Mouse (Mus musculus) midbrain, embryonic 14.5 days (tissue): ENCODE measurements around the gene Mapkap1. TPM values are rescaled to one million over a fixed set of nuclear protein-coding genes. Genes with fewer than 3 reads are reported as not detected.

Experiments used
- ATAC-seq: fragments of 200-750 bp; cut with Nextera tagmentation; 2 replicates; pipeline ENCODE4 v1.8.0; 2017; ENCODE audit warnings: moderate number of reproducible peaks, moderate library complexity; ENCODE audit not compliant: low FRiP score, low TSS enrichment
- DNase-seq: peaks from one replicate; pipeline ENCODE4 v3.0.0-alpha.2; 2015
- H3K27ac ChIP-seq: fragments of 300-500 bp; sonication (generic); replicated peaks from 2 replicates; pipeline ENCODE4 v1.5.1; 2014; ENCODE audit warnings: mild to moderate bottlenecking, low read depth, low read length, moderate library complexity
- H3K27me3 ChIP-seq: fragments of 300-500 bp; sonication (generic); 2 replicates; pipeline ENCODE4 v1.6.1; 2014; ENCODE audit warnings: low read length, control low read depth, mixed read lengths; ENCODE audit not compliant: control insufficient read depth, insufficient read depth
- H3K36me3 ChIP-seq: fragments of 300-500 bp; sonication (generic); 2 replicates; pipeline ENCODE4 v1.6.1; 2014; ENCODE audit warnings: low read length, control low read depth; ENCODE audit not compliant: control insufficient read depth, insufficient read depth
- H3K4me1 ChIP-seq: fragments of 300-500 bp; sonication (generic); 2 replicates; pipeline ENCODE4 v1.6.1; 2014; ENCODE audit warnings: mild to moderate bottlenecking, antibody characterized with exemption, low read length, control low read depth; ENCODE audit not compliant: control insufficient read depth, insufficient read depth
- H3K4me2 ChIP-seq: fragments of 300-500 bp; sonication (generic); 2 replicates; pipeline ENCODE4 v1.6.1; 2014; ENCODE audit warnings: mild to moderate bottlenecking, low read length, moderate library complexity
- H3K4me3 ChIP-seq: fragments of 300-500 bp; sonication (generic); replicated peaks from 2 replicates; pipeline ENCODE4 v1.5.1; 2014; ENCODE audit warnings: low read depth, low read length
- H3K9ac ChIP-seq: fragments of 300-500 bp; sonication (generic); replicated peaks from 2 replicates; pipeline ENCODE4 v1.6.1; 2014; ENCODE audit warnings: mild to moderate bottlenecking, low read length, moderate library complexity
- H3K9me3 ChIP-seq: fragments of 300-500 bp; sonication (generic); 2 replicates; pipeline ENCODE4 v1.6.1; 2016; ENCODE audit warnings: low read length, control low read depth, mixed read lengths; ENCODE audit not compliant: control insufficient read depth
- WGBS: fragments of 180-500 bp; shearing (Covaris S2); extraction: QIAGEN DNeasy Blood & Tissue Kit; methylation state at CpG from one replicate; pipeline ENCODE4 v1.1.7; 2014; 5-methylcytosine and 5-hydroxymethylcytosine counted together
- polyA plus RNA-seq: library from polyadenylated mRNA; unstranded; fragments of >200 nt; fragmentation: Nextera tagmentation; extraction: Ambion mirVana; gene quantifications from 2 replicates; pipeline ENCODE4 v1.2.1, GENCODE M21; 2014

Gene Mapkap1
- polyA plus RNA-seq, 1 experiment from 2014 or later = 94.6 TPM

DNA sequence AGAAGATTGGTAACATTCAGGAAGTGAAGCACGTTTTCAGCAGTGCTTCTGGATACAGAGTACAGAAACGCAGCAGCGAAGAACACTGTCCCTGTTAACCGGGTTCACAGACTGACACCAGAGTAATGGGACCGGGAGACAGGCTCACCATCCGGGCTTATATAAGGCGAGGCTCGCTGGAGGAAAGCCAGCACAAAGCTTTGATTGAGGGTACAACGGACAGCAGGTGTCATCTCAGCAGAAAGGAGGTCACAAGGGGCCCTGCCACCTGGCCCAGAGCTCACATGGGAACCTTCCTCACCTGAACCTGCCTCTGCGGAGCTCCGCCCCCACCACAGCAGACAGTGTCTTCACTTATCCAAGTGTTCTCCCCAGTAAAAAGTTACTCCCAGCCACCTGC, 267.3 kb downstream of the Mapkap1 start:
- Histone ChIP-seq H3K9me3 (no peaks in the 10 kb centered on the region), H3K27ac (no peak overlapping the region), H3K36me3 (peaks cover 47% of the 10 kb centered on the region), H3K4me3 (no peak overlapping the region), H3K4me2 (no peak overlapping the region), H3K9ac (no peak overlapping the region), H3K4me1 (peaks cover 4% of the 10 kb centered on the region; the same call in 1 of the 2 replicates), H3K27me3 (no peaks in the 10 kb centered on the region)
- DNase-seq (no peak), ATAC-seq (no peak)
- WGBS = 93% methylated on average over 11 of the region's 11 CpGs

Other genes starting within 250 kb of the Mapkap1 start
- 141 and 150 TPM in 2 replicates for gene Pbx3, start 33.6 kb upstream of the Mapkap1 start, polyA plus RNA-seq